Mouse (Mus musculus) liver, adult 10 weeks (tissue): Measurements from ENCODE around the gene Sh3bgrl2. TPM values are rescaled to one million over a fixed set of nuclear protein-coding genes. Genes with fewer than 3 reads are reported as not detected.

Experiments used
- polyA plus RNA-seq: library from polyadenylated mRNA; stranded (reverse); fragments of 350-450 nt; fragmentation: Illumina TruSeq; extraction: RNeasy Lipid Tissue Mini Kit (QIAGEN cat#74804); gene quantifications from one replicate; pipeline ENCODE4 v1.2.3, GENCODE M21; 2014; ENCODE audit warnings: low read depth, low replicate concordance

Gene Sh3bgrl2
- polyA plus RNA-seq: 31.0 TPM

GRCm38 (mm10) chr9:83547830-83548689 is at the start of gene Sh3bgrl2:
Gene Sh3bgrl2 (plus strand): TSS chr9:83548327.

Other genes with a start within 250 kb of the Sh3bgrl2 start
- 0.34 TPM for gene Lca5, start 107.2 kb upstream of the Sh3bgrl2 start, polyA plus RNA-seq